In genomic region chr2:48768219-48768618, GRCm38 (mm10) we compare ENCODE assay signal across 31 mouse cellular contexts.
"Had no signal": no experiment of that assay in that cellular context is flagged by ENCODE, and none has a peak within 500 bp of the region (broad histone marks: within the 10 kb centered on the region; RNA-seq: fewer than 3 reads in every experiment).

No protein-coding gene starts in this region.

- H3K27me3 ChIP-seq: limb, embryonic 12.5 days; limb, embryonic 13.5 days; limb, embryonic 15.5 days; liver, embryonic 12.5 days; liver, embryonic 13.5 days; liver, embryonic 15.5 days; lung, embryonic 15.5 days; megakaryocyte, embryonic 14.5 days; midbrain, embryonic 12.5 days; midbrain, embryonic 13.5 days; midbrain, embryonic 15.5 days; neural tube, embryonic 12.5 days had no signal

- DNase-seq: left cerebral cortex, postnatal 4 days; liver; liver, embryonic 13.5 days; liver, postnatal 0 days; lung, adult 18-20 months; lung, adult 2 months; lung, postnatal 10 days; lung, postnatal 14 days; lung, postnatal 4 days; midbrain, embryonic 14.5 days had no signal

- H3K4me1 ChIP-seq: limb, embryonic 10.5 days; limb, embryonic 12.5 days; limb, embryonic 13.5 days; limb, embryonic 15.5 days; liver, embryonic 12.5 days; liver, embryonic 13.5 days; liver, embryonic 15.5 days; megakaryocyte, embryonic 14.5 days; midbrain, embryonic 10.5 days; midbrain, embryonic 12.5 days; midbrain, embryonic 13.5 days; midbrain, embryonic 15.5 days; neural tube, embryonic 12.5 days had no signal

- ATAC-seq: liver, embryonic 12.5 days; liver, postnatal 0 days; lung, postnatal 0 days; midbrain, embryonic 13.5 days; midbrain, embryonic 15.5 days; midbrain, embryonic 16.5 days had no signal

- H3K4me2 ChIP-seq: limb, embryonic 12.5 days; limb, embryonic 13.5 days; limb, embryonic 15.5 days; liver, embryonic 11.5 days; liver, embryonic 12.5 days; liver, embryonic 13.5 days; liver, embryonic 15.5 days; lung, embryonic 15.5 days; midbrain, embryonic 11.5 days; midbrain, embryonic 12.5 days; midbrain, embryonic 13.5 days; midbrain, embryonic 15.5 days; neural tube, embryonic 12.5 days had no signal

- H3K36me3 ChIP-seq: limb, embryonic 10.5 days; limb, embryonic 12.5 days; limb, embryonic 13.5 days; limb, embryonic 15.5 days; liver, embryonic 12.5 days; liver, embryonic 13.5 days; liver, embryonic 15.5 days; lung, embryonic 15.5 days; midbrain, embryonic 10.5 days; midbrain, embryonic 12.5 days; midbrain, embryonic 13.5 days; midbrain, embryonic 15.5 days; neural tube, embryonic 12.5 days had no signal

- H3K4me3 ChIP-seq: left cerebral cortex, adult 2 months; limb, embryonic 10.5 days; limb, embryonic 12.5 days; limb, embryonic 13.5 days; limb, embryonic 15.5 days; liver, embryonic 12.5 days; liver, embryonic 13.5 days; liver, embryonic 15.5 days; lung, embryonic 15.5 days; megakaryocyte, embryonic 14.5 days; midbrain, embryonic 10.5 days; midbrain, embryonic 12.5 days; midbrain, embryonic 13.5 days; midbrain, embryonic 15.5 days; myocyte; neural tube, embryonic 12.5 days had no signal

- H3K27ac ChIP-seq: left cerebral cortex, adult 2 months; limb, embryonic 10.5 days; limb, embryonic 12.5 days; limb, embryonic 13.5 days; limb, embryonic 15.5 days; liver, embryonic 12.5 days; liver, embryonic 13.5 days; liver, embryonic 14.5 days; liver, embryonic 15.5 days; lung, embryonic 15.5 days; macrophage; midbrain, embryonic 10.5 days; midbrain, embryonic 12.5 days; midbrain, embryonic 13.5 days; midbrain, embryonic 15.5 days; neural tube, embryonic 12.5 days had no signal

- H3K9ac ChIP-seq: limb, embryonic 12.5 days; limb, embryonic 13.5 days; limb, embryonic 15.5 days; liver, embryonic 12.5 days; liver, embryonic 13.5 days; liver, embryonic 14.5 days; liver, embryonic 15.5 days; liver, postnatal 0 days; lung, embryonic 15.5 days; midbrain, embryonic 12.5 days; midbrain, embryonic 13.5 days; midbrain, embryonic 15.5 days; neural tube, embryonic 12.5 days had no signal

- H3K9me3 ChIP-seq: limb, embryonic 10.5 days; limb, embryonic 12.5 days; limb, embryonic 13.5 days; limb, embryonic 15.5 days; liver, embryonic 12.5 days; liver, embryonic 13.5 days; liver, embryonic 15.5 days; lung, embryonic 15.5 days; megakaryocyte, embryonic 14.5 days; midbrain, embryonic 10.5 days; midbrain, embryonic 12.5 days; midbrain, embryonic 13.5 days; midbrain, embryonic 15.5 days; neural tube, embryonic 12.5 days had no signal
